Mouse (Mus musculus) retina, adult 2 months (tissue): ENCODE results near the gene Helz.

Source experiments
- DNase-seq: peaks from one replicate; pipeline ENCODE4 v3.0.0-alpha.2; 2012; ENCODE audit warnings: low read depth, low spot score

The Helz gene

DNA sequence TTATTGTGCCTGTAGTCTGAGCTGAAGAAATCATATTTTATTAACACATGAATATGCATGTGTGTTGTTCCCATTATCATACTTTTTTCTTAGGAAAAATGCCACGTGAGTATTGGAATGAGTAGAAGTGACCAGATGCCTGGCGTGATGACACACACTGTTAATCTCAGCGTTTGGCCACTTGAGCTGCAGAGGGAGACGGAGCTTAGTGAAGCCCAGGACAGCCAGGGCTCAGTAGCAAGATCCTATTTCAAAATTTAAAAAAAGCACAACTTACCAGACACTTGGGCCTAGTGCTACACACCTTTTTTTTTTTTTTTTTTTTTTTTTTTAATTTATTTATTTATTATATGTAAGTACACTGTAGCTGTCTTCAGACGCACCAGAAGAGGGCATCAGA lies 68.0 kb downstream of the Helz start:
- no peak for DNase-seq

DNA sequence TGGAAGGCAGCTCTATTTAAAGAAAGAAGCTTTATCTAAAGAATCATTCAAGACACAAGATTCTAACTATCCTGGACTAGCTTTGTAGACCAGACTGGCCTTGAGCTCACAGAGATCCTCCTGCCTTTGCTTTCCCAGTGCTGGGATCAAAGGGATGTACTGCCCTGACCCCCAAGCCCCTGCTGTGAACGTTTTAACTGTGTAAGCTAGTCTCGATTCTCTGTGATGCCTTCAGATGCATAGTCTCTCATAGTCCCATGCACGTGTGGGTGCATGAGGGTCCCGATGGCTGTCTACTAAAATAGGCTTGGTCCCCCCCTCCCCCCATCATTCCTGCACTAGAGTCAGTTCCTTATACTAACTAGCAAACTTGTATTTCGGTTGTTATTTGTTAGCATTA lies 70.2 kb downstream of the Helz start:
- DNase-seq = no peak

GRCm38 (mm10) chr11:107624661-107625060 lies 76.9 kb downstream of the Helz start:
- DNase-seq = no peak

DNA sequence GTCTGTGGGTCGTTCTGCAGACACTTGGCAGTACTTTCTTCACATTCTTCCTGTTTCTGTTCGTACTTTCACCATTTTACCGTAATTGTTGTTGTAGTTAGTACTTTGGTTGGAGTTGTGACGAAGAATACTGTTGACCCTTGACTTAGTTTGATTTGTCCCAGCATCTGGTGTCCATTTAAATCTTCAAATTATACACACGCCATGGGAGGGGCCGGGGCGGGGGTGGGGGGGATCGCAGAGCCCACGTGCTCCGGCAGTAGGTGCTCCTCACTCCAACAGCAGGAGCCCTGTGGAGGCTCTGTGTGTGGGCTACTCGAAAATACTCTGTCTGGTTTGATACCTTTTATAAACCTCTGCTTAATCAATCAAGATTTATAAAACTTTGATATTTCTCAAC lies 78.0 kb downstream of the Helz start:
- no peak for DNase-seq

DNA sequence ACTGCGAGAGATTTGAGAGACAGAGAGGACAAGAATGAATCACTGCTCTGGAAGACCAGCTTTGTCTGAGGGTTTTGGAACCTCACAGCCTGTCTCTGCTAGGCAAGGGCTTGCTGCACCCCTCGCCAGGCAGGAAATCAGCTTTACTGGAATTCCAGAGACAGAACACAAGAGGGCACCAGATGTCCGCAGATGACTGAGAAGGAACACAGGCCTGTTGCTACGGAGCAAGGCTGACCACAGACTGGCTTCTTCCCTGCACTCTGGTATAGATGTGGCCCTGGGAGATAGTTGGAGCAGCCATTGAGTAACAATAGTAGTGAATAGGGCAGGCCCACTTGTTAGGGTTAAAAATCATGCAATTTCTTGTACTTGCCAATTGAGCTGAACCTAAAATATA lies 81.8 kb downstream of the Helz start:
- DNase-seq = peak; percentile 32

DNA sequence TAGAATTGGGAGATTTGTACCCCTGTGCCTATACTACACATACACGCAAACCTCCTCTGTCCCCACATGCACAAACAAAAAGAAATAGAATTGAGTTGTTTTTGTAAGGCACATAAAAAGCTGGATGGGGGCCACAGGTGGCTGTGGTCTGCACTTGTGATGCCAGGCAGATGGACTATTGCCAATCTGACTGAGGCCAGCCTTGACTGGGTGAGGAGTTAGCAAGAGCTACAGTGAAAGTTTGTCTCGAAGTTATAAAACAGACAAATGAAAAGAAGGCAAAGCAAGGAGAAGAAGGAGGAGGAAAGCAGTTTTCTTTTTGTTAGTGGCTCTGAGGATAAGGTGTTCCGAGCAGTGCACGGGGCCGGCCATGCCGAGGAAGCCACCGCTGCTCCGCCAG lies 82.2 kb downstream of the Helz start:
- DNase-seq = no peak

GRCm38 (mm10) chr11:107631124-107631523 lies 83.4 kb downstream of the Helz start:
- DNase-seq = no peak

DNA sequence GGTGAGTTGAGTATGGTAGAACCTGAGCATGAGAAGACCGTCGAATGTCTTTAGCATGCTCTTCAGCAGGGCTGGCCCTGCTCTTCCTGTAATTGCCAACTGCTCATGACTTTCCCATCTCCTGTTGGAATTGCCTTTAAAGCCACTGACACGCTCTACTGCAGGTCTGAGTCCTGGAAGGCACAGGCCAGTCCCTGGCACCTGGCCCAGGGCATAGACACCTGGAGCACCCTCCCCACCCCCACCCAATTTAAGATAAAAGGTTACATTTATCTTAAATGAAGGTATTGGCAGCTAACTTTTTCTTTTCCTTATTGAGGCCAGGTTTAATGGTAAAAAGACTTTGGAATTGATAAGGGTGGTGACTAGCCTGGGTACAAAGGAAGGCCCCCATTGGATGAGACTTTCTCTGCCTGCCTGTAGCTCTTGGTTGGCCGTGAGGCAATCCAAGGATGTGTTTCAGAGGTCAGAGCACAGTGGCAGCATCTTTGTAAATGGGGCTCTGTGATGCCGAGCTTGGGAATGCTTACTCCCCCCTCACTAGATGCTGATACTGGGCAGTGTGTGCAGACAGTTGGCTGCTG lies 85.9 kb downstream of the Helz start:
- no peak for DNase-seq

DNA sequence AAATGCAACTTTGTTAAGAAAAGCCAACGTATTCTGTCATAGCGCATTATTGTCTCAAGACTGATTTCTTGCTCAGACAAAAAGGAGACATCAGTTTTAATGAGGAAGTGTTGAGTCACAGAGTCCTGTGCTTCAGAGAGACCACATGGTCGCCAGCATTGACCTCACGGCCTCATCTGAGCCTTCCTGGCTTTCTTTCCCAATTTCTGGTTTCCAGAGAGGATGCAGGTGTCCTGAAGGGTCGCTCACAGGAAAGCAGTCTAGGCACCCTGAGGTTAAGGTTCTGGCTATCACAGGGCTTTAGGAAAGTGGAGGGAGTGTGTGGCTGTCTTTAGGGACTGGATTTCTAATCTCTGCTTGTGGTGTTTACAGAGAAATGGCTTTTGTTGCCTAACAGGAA lies 90.4 kb downstream of the Helz start:
- DNase-seq = no peak

GRCm38 (mm10) chr11:107639657-107640056 lies 91.9 kb downstream of the Helz start:
- no peak for DNase-seq

- no peak for DNase-seq
These were observed 96.7 kb downstream of the Helz start for GRCm38 (mm10) chr11:107644461-107644860.

- no peak for DNase-seq
These were observed 99.6 kb downstream of the Helz start for GRCm38 (mm10) chr11:107647330-107647729.

- no peak for DNase-seq
These were observed 100.9 kb downstream of the Helz start for GRCm38 (mm10) chr11:107648668-107649067.

- DNase-seq = no peak
These were observed 101.7 kb downstream of the Helz start for GRCm38 (mm10) chr11:107649458-107649857.

DNA sequence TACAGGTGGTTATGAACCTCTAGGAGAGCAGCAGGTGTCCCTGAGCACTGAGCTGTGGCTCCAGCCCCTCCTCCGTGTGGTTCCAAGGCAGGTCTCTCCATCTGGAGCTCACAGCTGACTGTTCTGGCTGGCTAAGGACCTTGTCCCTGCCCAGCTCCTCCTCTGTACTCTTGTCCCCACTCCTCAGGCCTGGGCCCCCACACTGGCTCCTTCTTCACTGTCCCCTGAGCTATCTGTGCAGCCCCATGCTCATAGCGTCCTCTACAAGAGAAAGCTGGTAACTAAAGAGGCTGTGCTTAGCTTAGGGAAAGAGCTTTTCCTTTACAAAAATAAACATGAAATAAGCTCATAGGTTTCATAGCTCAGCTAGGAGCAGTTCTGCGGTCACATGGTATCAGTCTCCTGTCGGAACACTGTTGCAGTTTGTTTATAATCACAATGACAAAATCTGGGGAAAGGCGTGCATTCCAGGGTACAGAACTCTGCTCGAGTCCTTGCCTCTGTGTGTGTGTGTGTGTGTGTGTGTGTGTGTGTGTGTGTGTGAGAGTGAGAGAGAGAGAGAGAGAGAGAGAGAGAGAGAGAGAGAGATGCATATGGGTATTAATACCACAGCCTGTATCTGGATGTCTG lies 102.8 kb downstream of the Helz start:
- no peak for DNase-seq

- no peak for DNase-seq
These were observed 103.7 kb downstream of the Helz start for GRCm38 (mm10) chr11:107651391-107651790.

DNA sequence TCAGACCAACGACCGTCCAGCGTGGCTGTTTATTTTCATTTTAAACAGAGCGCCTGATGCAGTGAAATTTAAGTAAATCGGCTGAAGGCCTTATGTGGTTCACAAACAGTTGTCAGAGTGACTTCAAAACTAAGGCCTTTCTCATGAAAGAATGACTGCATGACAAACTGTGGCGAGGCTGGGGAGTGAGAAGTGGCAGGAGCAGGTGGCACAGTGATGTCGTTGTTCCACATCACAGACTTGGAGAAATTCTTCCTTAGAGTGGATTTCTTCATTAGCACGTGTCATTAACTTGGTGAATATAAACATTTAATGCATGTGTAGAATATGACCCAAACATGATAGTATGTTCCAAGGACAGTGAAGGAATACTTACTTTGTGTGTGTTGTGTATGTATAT lies 104.4 kb downstream of the Helz start:
- no peak for DNase-seq

- no peak for DNase-seq
These were observed 107.8 kb downstream of the Helz start for GRCm38 (mm10) chr11:107655538-107655937.

DNA sequence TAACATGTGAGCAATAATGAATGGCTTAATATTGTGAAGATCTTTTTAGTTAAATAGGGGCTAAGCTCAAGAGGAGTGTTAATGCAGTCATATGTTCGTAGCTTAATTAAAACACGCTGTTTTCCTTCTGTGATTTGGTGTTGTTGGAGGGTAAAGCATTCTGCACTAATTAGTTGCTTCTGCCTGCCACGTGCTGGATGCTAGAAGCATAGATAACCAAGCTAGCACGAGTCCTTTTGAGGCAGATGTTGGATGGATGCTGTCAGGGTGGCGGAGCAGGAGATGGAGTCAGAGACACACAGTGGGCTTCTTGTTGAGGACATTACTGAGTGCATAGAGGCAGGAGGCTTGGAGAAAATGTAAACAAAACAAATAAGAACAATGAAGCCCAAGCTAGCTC lies 109.4 kb downstream of the Helz start:
- DNase-seq = no peak

DNA sequence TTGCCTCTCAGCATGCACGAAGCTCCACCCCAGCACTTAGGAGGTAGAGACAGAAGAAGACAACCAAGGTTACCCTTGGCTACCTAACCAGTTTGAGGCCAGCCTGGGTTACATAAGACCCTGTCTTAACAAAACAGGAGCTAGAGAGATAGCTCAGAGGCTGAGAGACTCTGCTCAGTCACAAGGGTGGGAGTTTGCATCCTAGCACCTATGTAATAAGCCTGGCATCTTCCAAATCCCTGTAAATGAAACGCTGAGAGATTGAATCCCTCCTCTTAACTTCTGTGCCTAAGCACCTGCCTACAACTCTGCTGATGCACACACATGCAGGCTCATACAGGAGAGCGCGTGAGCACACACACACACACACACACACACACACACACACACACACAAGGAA lies 112.7 kb downstream of the Helz start:
- DNase-seq = no peak

DNA sequence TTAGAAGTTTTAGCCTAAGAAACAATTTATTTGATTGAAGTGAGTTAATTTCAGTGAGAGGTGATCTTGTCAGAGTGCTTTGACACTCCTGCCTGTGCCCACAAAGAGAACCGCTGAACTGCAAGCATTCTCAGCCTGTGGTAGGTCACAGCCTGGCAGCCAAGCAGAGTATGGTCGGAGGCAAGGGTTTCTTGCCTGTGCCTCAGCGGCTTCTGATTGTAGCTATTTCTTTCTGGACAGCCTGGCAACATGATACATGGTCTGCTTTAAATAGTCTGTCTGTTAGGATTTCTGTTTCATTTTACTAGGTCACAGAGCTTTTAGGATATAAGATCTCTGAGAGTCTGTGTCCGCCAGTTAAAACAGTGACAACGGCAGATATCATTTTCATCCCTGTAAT lies 114.9 kb downstream of the Helz start:
- DNase-seq = no peak

- no peak for DNase-seq
These were observed 119.8 kb downstream of the Helz start for GRCm38 (mm10) chr11:107667542-107667941.

- no peak for DNase-seq
These were observed 120.5 kb downstream of the Helz start for GRCm38 (mm10) chr11:107668223-107668622.

- DNase-seq = no peak
These were observed 121.2 kb downstream of the Helz start for GRCm38 (mm10) chr11:107668977-107669376.
